In genomic region chr5:127775749-127776148, GRCm38 (mm10) we compare ENCODE assay signal across 17 mouse cellular contexts.
DNase-seq lines count a peak whose midpoint lies in the region; ATAC-seq and TF ChIP-seq lines count a peak whose summit lies in the region.
"Had no signal": no experiment of that assay in that cellular context is flagged by ENCODE, and none has a peak within 500 bp of the region (broad histone marks: within the 10 kb centered on the region; RNA-seq: fewer than 3 reads in every experiment).

No protein-coding gene starts in this region.

- no peak overlapping the region for H3K27ac ChIP-seq in kidney, adult 2 months (ENCODE audit: insufficient read depth, low read depth, low read length)
- H3K27ac ChIP-seq: forebrain, embryonic 15.5 days; heart, embryonic 15.5 days; hindbrain, embryonic 10.5 days; limb, embryonic 10.5 days; liver, embryonic 12.5 days had no signal

- TF ChIP-seq POLR2A in kidney, adult 2 months (IDR thresholded peaks at IDR 0.05; ENCODE audit: low read depth, low read length), result no peak

- TF ChIP-seq CTCF in kidney, adult 2 months (conservative IDR thresholded peaks at IDR 0.05; ENCODE audit: insufficient read depth, insufficient read length, low read depth, low read length), result no peak

- intact Hi-C loops in left cerebral cortex, postnatal 25 days (cut with DNase I), result no loop called here

- peak; percentile 8 for DNase-seq in retina, postnatal 1 day
- no peak for DNase-seq in retina, embryonic 14.5 days (ENCODE audit: low spot score)
- DNase-seq in left cerebral cortex, postnatal 25 days (ENCODE audit: low spot score in 2 of 2), result peak; percentile 6 to 56
- peak; percentile 3 for DNase-seq in lung, postnatal 14 days
- DNase-seq in right cerebral cortex, postnatal 36 days (ENCODE audit: low spot score in 2 of 2), result peak; percentile 15 to 17
- no peak for DNase-seq in gastrocnemius, postnatal 10 days
- no peak for DNase-seq in kidney, adult 2 months
- DNase-seq: adrenal gland, postnatal 36 days; cerebellum, adult 9-11 months; heart, adult 18-20 months had no signal

- H3K36me3 ChIP-seq in kidney, adult 2 months (ENCODE audit: control insufficient read depth, insufficient read depth, low read length), result no peaks in the 10 kb centered on the region
- H3K36me3 ChIP-seq: forebrain, embryonic 15.5 days; heart, embryonic 15.5 days; hindbrain, embryonic 10.5 days; limb, embryonic 10.5 days; liver, embryonic 12.5 days had no signal

- H3K4me3 ChIP-seq in kidney, adult 2 months (ENCODE audit: insufficient read depth, low read depth, low read length), result no peak overlapping the region
- H3K4me3 ChIP-seq: erythroblast, embryonic 14.5 days; forebrain, embryonic 15.5 days; heart, embryonic 15.5 days; hindbrain, embryonic 10.5 days; limb, embryonic 10.5 days; liver, embryonic 12.5 days had no signal

- H3K27me3 ChIP-seq in kidney, adult 2 months (replicated peaks; ENCODE audit: control insufficient read depth, insufficient read depth, low read length), result no peaks in the 10 kb centered on the region
- H3K27me3 ChIP-seq: forebrain, embryonic 15.5 days; heart, embryonic 15.5 days; liver, embryonic 12.5 days had no signal

- no peak for ATAC-seq in erythroblast, adult 5-6 weeks (replicated peaks; ENCODE audit: low FRiP score, poor library complexity, severe bottlenecking)
- ATAC-seq: forebrain, embryonic 15.5 days; liver, embryonic 12.5 days had no signal

- WGBS in kidney, adult 2 months, result 65% methylated on average over 7 of the region's 7 CpGs

- H3K4me1 ChIP-seq in kidney, adult 2 months (ENCODE audit: control insufficient read depth, insufficient read depth, low read length), result no peaks in the 10 kb centered on the region
- H3K4me1 ChIP-seq: forebrain, embryonic 15.5 days; heart, embryonic 15.5 days; hindbrain, embryonic 10.5 days; limb, embryonic 10.5 days; liver, embryonic 12.5 days had no signal

Comparison
In these comparisons a context has a peak if more than half of its experiments do, and no peak if none do; other contexts are left out.
1. DNase-seq: peak in retina, postnatal 1 day (single experiment), left cerebral cortex, postnatal 25 days (2 of 2), lung, postnatal 14 days (single experiment) and right cerebral cortex, postnatal 36 days (2 of 2); none in retina, embryonic 14.5 days (single experiment), gastrocnemius, postnatal 10 days (single experiment) and kidney, adult 2 months (single experiment).